Mouse (Mus musculus) forebrain, postnatal 0 days (tissue): Measurements from ENCODE around the gene Erc2. TPM values are rescaled to one million over a fixed set of nuclear protein-coding genes. Genes with fewer than 3 reads are reported as not detected.
A peak's percentile ranks its signal among the peaks of the same experiment; 100 is the strongest.

ENCODE experiments used
- ATAC-seq: fragments of 200-750 bp; cut with Nextera tagmentation; 2 replicates; pipeline ENCODE4 v1.8.0; 2017; ENCODE audit warnings: mild to moderate bottlenecking, moderate library complexity
- DNase-seq: peaks from one replicate; pipeline ENCODE4 v3.0.0-alpha.2; 2015
- H3K27ac ChIP-seq: fragments of 300-500 bp; sonication (generic); 2 replicates; pipeline ENCODE4 v1.5.1; 2014; ENCODE audit warnings: low read depth, mild to moderate bottlenecking, antibody characterized with exemption, low read length, moderate library complexity, mixed read lengths
- H3K27me3 ChIP-seq: fragments of 300-500 bp; sonication (generic); 2 replicates; pipeline ENCODE4 v1.6.1; 2014; ENCODE audit warnings: mild to moderate bottlenecking, low read length, mixed read lengths; ENCODE audit not compliant: insufficient read depth
- H3K36me3 ChIP-seq: fragments of 300-500 bp; sonication (generic); 2 replicates; pipeline ENCODE4 v1.6.1; 2014; ENCODE audit warnings: mild to moderate bottlenecking, moderate library complexity; ENCODE audit not compliant: insufficient read depth
- H3K4me1 ChIP-seq: fragments of 300-500 bp; sonication (generic); 2 replicates; pipeline ENCODE4 v1.6.1; 2014; ENCODE audit warnings: antibody characterized with exemption; ENCODE audit not compliant: insufficient read depth
- H3K4me2 ChIP-seq: fragments of 300-500 bp; sonication (generic); 2 replicates; pipeline ENCODE4 v1.6.1; 2014; ENCODE audit warnings: low read depth, mild to moderate bottlenecking, moderate library complexity
- H3K4me3 ChIP-seq: fragments of 300-500 bp; sonication (generic); 2 replicates; pipeline ENCODE4 v1.5.1; 2014; ENCODE audit warnings: low read depth, low read length, mixed read lengths
- H3K9ac ChIP-seq: fragments of 300-500 bp; sonication (generic); 2 replicates; pipeline ENCODE4 v1.6.1; 2014; ENCODE audit warnings: mild to moderate bottlenecking
- H3K9me3 ChIP-seq: fragments of 300-500 bp; sonication (generic); 2 replicates; pipeline ENCODE4 v1.6.1; 2016; ENCODE audit warnings: low read length
- CTCF ChIP-seq: sonication (generic); IDR thresholded peaks from 2 replicates; pipeline ENCODE4 v1.5.1; 2016; ENCODE audit warnings: antibody characterized with exemption, control low read depth, low read depth
- WGBS: fragments of 180-500 bp; shearing (Covaris S2); extraction: QIAGEN DNeasy Blood & Tissue Kit; methylation state at CpG from one replicate; pipeline ENCODE4 v1.1.7; 2014; 5-methylcytosine and 5-hydroxymethylcytosine counted together
- polyA plus RNA-seq: library from polyadenylated mRNA; unstranded; fragments of >200 nt; fragmentation: Nextera tagmentation; extraction: Ambion mirVana; gene quantifications from 2 replicates; pipeline ENCODE4 v1.2.1, GENCODE M21; 2015
- total RNA-seq: library from RNA; depleted of rRNA; stranded (reverse); fragments of >200 nt; gene quantifications from 2 replicates; pipeline ENCODE4 v1.2.3, GENCODE M21; 2014

Gene Erc2
- total and polyA plus RNA-seq, 2 experiments from 2014 or later = 106 to 117 TPM

DNA sequence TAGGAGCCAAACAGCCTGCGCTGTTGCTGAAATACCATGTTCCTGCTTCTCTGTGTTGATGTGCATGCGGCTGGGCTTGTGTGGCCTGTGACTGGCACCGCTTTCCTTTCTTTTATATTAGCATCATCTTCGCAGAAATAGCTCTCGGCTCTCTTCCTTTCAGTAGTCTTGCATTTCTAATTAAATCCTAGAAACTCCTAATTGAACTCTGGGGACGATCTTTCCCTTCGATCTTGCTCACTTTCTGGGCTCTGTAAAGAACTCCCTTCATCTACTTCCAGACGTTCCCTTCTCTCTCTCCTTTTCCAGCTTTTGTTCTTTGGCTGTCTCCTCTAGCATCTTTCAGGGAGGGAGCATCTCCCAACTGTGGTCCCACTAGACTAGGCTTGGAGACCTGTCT is 649.6 kb downstream of the Erc2 start:
- DNase-seq (no peak), ATAC-seq (no peak)
- H3K9ac ChIP-seq = no peak overlapping the region
- no peak overlapping the region for H3K27ac ChIP-seq
- H3K27me3 ChIP-seq = no peaks in the 10 kb centered on the region
- no peak overlapping the region for H3K4me3 ChIP-seq
- H3K4me2 ChIP-seq = no peak overlapping the region
- TF ChIP-seq CTCF = no peak
- no peaks in the 10 kb centered on the region for H3K9me3 ChIP-seq
- no peaks in the 10 kb centered on the region for H3K4me1 ChIP-seq
- H3K36me3 ChIP-seq = no peaks in the 10 kb centered on the region
- WGBS = 59% methylated on average over 8 of the region's 8 CpGs

- Histone ChIP-seq H3K27me3 (no peaks in the 10 kb centered on the region), H3K4me2 (no peak overlapping the region), H3K27ac (no peak overlapping the region), H3K9ac (no peak overlapping the region), H3K36me3 (no peaks in the 10 kb centered on the region), H3K4me3 (no peak overlapping the region), H3K9me3 (no peaks in the 10 kb centered on the region), H3K4me1 (no peaks in the 10 kb centered on the region)
- 76% methylated on average over 1 of the region's 1 CpGs for WGBS
- DNase-seq (peak; percentile 39), ATAC-seq (peak; percentile 65)
- TF ChIP-seq CTCF = no peak
Observed at GRCm38 (mm10) chr14:28273669-28274068, 651.4 kb downstream of the Erc2 start.

GRCm38 (mm10) chr14:28274826-28275225 is 652.6 kb downstream of the Erc2 start:
- ATAC-seq (no peak), DNase-seq (no peak)
- Histone ChIP-seq H3K4me1 (no peaks in the 10 kb centered on the region), H3K4me3 (no peak overlapping the region), H3K9me3 (no peaks in the 10 kb centered on the region), H3K36me3 (no peaks in the 10 kb centered on the region), H3K9ac (no peak overlapping the region), H3K4me2 (no peak overlapping the region), H3K27me3 (no peaks in the 10 kb centered on the region), H3K27ac (no peak overlapping the region)
- 46% methylated on average over 7 of the region's 7 CpGs for WGBS
- no peak for TF ChIP-seq CTCF

DNA sequence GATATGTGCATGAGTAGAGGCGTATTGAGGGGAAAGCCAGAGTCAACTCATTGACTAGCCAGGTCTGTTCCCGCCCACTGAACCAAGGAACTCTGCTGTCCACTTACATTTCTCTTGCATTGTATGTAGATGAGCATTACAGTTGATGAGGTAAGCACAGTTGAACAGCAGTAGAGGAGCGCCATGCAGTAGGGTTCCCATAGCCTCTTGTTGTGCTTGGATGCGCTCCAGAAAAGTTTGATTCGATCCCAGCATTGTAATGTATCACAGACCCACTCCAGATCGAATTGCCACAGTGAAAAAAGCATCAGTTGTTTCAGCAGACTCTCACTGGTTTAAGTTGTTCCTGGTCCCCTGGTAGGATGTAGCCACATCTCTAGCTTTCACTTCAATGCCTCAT is 656.7 kb downstream of the Erc2 start:
- no peak for ATAC-seq
- Histone ChIP-seq H3K27me3 (no peaks in the 10 kb centered on the region), H3K27ac (no peak overlapping the region), H3K4me1 (no peaks in the 10 kb centered on the region), H3K9ac (no peak overlapping the region), H3K4me2 (no peak overlapping the region), H3K9me3 (no peaks in the 10 kb centered on the region), H3K36me3 (no peaks in the 10 kb centered on the region), H3K4me3 (no peak overlapping the region)
- 87% methylated on average over 6 of the region's 6 CpGs for WGBS
- no peak for TF ChIP-seq CTCF
- no peak for DNase-seq

DNA sequence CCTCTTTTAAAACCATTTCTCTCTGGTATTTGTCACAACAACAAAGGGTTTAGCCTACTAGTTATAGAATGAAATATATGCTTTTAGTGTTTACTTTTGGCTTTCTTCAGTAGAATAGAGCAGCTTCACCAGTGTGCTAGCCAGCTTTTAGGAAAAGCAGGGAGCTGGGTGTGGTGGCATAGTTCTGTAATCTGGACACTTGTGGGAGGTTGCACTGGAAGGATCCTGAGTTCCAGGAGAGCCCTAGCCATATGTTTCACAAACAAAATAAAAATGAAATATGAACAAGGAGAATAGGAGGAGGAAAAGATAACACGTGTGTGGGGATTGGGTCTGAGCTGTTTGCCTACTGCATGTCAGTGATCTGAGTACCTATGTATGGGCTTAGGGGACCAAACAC is 658.1 kb downstream of the Erc2 start:
- Histone ChIP-seq H3K27me3 (no peaks in the 10 kb centered on the region), H3K36me3 (no peaks in the 10 kb centered on the region), H3K4me1 (no peaks in the 10 kb centered on the region), H3K27ac (no peak overlapping the region), H3K9me3 (no peaks in the 10 kb centered on the region), H3K9ac (no peak overlapping the region), H3K4me3 (no peak overlapping the region), H3K4me2 (no peak overlapping the region)
- ATAC-seq (no peak), DNase-seq (no peak)
- 93% methylated on average over 1 of the region's 1 CpGs for WGBS
- TF ChIP-seq CTCF = no peak

DNA sequence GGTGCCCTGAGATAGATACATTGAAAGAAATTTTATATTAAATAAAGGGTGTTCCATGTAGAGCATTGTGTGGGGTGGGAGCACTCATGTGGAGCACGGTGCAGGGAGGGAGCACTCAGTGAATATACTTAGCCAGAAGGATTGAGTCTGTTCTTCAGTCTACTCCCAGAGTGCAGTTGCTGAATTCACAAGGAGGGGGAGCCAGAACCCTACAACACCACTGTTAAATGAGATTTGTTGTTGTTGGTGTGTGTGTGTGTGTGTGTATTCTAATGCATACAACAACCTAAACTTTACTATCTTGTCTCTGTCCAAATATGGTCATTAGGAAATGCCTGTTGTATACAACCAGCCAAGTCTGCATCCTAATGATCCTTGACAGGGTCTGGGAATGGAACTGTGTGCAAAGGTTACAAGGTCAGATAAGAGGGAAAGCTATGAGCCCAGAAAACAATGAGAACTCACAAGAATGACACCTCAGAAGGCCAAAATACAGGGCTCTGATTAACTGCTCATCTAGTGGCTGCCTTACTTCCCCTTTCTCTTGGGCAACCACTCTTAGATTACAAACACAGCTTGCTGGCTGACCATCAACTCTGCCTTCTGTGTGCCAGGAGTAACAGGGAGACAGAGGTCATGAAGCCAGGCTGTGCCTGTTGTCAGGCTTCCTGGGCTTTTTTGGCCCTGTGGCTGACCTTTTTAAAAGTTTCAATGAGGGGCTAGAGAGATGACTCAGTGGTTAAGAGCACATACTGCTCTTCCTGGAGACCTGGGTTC is 661.3 kb downstream of the Erc2 start:
- no peak for DNase-seq
- WGBS = 94% methylated on average over 1 of the region's 1 CpGs

DNA sequence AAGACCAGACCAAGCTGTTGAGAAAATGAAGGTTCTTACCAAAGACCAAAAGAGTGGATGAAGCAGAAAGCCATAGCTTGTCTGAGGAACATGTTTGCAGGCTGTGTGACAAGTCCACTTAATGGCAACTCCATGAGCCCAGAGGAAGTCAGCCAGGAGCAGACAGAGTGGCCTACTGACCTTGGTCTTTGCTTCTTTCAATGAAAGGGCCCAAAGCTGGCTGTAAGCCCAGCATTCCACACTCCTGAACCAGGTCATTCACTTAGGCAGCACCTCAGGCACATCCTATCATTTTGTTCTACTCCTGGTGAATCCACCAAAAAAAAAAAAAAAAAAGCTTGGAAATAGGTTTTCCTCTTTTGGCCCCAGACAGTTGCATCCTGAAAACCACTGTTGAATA is 664.3 kb downstream of the Erc2 start:
- no peak for DNase-seq

More for the DNA sequence above, 661.3 kb downstream of the Erc2 start:
- Histone ChIP-seq H3K27ac (no peak overlapping the region), H3K9ac (no peak overlapping the region), H3K4me3 (no peak overlapping the region), H3K27me3 (no peaks in the 10 kb centered on the region), H3K4me1 (no peaks in the 10 kb centered on the region), H3K4me2 (no peak overlapping the region), H3K36me3 (no peaks in the 10 kb centered on the region), H3K9me3 (no peaks in the 10 kb centered on the region)
- TF ChIP-seq CTCF = peak; percentile 41
- ATAC-seq = no peak

More for the DNA sequence above, 664.3 kb downstream of the Erc2 start:
- H3K9me3 ChIP-seq = no peaks in the 10 kb centered on the region
- ATAC-seq = no peak
- no peaks in the 10 kb centered on the region for H3K4me1 ChIP-seq
- H3K27me3 ChIP-seq = no peaks in the 10 kb centered on the region
- no peak for TF ChIP-seq CTCF
- no peaks in the 10 kb centered on the region for H3K36me3 ChIP-seq
- H3K27ac ChIP-seq = no peak overlapping the region
- H3K4me3 ChIP-seq = no peak overlapping the region
- no peak overlapping the region for H3K9ac ChIP-seq
- no peak overlapping the region for H3K4me2 ChIP-seq
